Mouse (Mus musculus): Measurements from ENCODE around the gene Git1.

- TF ChIP-seq SMC3 (IDR thresholded peaks at IDR 0.05; ENCODE audit: low read depth, low read length) = peak; percentile 22; the same call in 1 of the 2 replicates
- no peak for TF ChIP-seq SIN3A (IDR thresholded peaks at IDR 0.05; ENCODE audit: low read length)
- TF ChIP-seq USF1 (IDR thresholded peaks at IDR 0.05; ENCODE audit: low read depth, low read length) = no peak
- TF ChIP-seq MXI1 (IDR thresholded peaks at IDR 0.05; ENCODE audit: low read depth, low read length) = no peak
- TF ChIP-seq ELF1 (IDR thresholded peaks at IDR 0.05; ENCODE audit: low read depth, low read length) = no peak
- TF ChIP-seq HCFC1 (IDR thresholded peaks at IDR 0.05; ENCODE audit: low read depth, low read length) = no peak
Measured at GRCm38 (mm10) chr11:77525804-77526486, 32.6 kb downstream of the Git1 start.

All from CH12.LX (cell line).